Mouse (Mus musculus) T-helper 2 cell (primary cell): ENCODE data around the gene Gas7.

Experiments
- in situ Hi-C: fragments of 300-600 bp; cut with MboI, MseI; formaldehyde crosslinking; loops from one replicate; pipeline ENCODE4 v1.15.1; 2025; ENCODE audit warnings: high pct_unique_total_duplicates

Gene Gas7

GRCm38 (mm10) chr11:67616557-67617239 lies 161.5 kb downstream of the Gas7 start:
- in situ Hi-C loops, result loop anchor here (10.0 kb wide), 1 partner anchor 1652 kb away; no protein-coding TSS in a partner anchor

- in situ Hi-C loops, result no loop called here
These were observed 167.1 kb downstream of the Gas7 start for GRCm38 (mm10) chr11:67622340-67622739.

- in situ Hi-C loops, result no loop called here
These were observed 171.9 kb downstream of the Gas7 start for GRCm38 (mm10) chr11:67627179-67627578.

- in situ Hi-C loops, result no loop called here
These were observed 173.3 kb downstream of the Gas7 start for GRCm38 (mm10) chr11:67628522-67628921.

GRCm38 (mm10) chr11:67632906-67633305 lies 177.7 kb downstream of the Gas7 start:
- in situ Hi-C loops, result no loop called here

GRCm38 (mm10) chr11:67633620-67634229 lies 178.5 kb downstream of the Gas7 start:
- in situ Hi-C loops, result no loop called here

GRCm38 (mm10) chr11:67636201-67636600 lies 181.0 kb downstream of the Gas7 start:
- in situ Hi-C loops, result no loop called here

- in situ Hi-C loops, result no loop called here
These were observed 181.8 kb downstream of the Gas7 start for GRCm38 (mm10) chr11:67636905-67637586.

GRCm38 (mm10) chr11:67638401-67638800 lies 183.2 kb downstream of the Gas7 start:
- in situ Hi-C loops, result no loop called here

- in situ Hi-C loops, result no loop called here
These were observed 185.1 kb downstream of the Gas7 start for GRCm38 (mm10) chr11:67640299-67640698.

GRCm38 (mm10) chr11:67642421-67642820 lies 187.2 kb downstream of the Gas7 start:
- in situ Hi-C loops, result no loop called here

- in situ Hi-C loops, result no loop called here
These were observed 187.6 kb downstream of the Gas7 start for GRCm38 (mm10) chr11:67642835-67643234.

GRCm38 (mm10) chr11:67643465-67643864 lies 188.2 kb downstream of the Gas7 start:
- in situ Hi-C loops, result no loop called here

GRCm38 (mm10) chr11:67644632-67645149 lies 189.5 kb downstream of the Gas7 start:
- in situ Hi-C loops, result no loop called here

GRCm38 (mm10) chr11:67647745-67648144 lies 192.5 kb downstream of the Gas7 start:
- in situ Hi-C loops, result no loop called here

GRCm38 (mm10) chr11:67648651-67649407 lies 193.6 kb downstream of the Gas7 start:
- in situ Hi-C loops, result no loop called here

GRCm38 (mm10) chr11:67649971-67650707 lies 194.9 kb downstream of the Gas7 start:
- in situ Hi-C loops, result loop anchor here (10.0 kb wide), 1 partner anchor 205 kb away; no protein-coding TSS in a partner anchor

GRCm38 (mm10) chr11:67651731-67652130 lies 196.5 kb downstream of the Gas7 start:
- in situ Hi-C loops, result loop anchor here (10.0 kb wide), 1 partner anchor 207 kb away; no protein-coding TSS in a partner anchor

- in situ Hi-C loops, result loop anchor here (10.0 kb wide), 1 partner anchor 208 kb away; no protein-coding TSS in a partner anchor
These were observed 197.1 kb downstream of the Gas7 start for GRCm38 (mm10) chr11:67652194-67652892.

GRCm38 (mm10) chr11:67652893-67653255 lies 197.6 kb downstream of the Gas7 start:
- in situ Hi-C loops, result loop anchor here (10.0 kb wide), 1 partner anchor 208 kb away; no protein-coding TSS in a partner anchor
